Mouse (Mus musculus): ENCODE measurements around the gene Lrrc36.

- TF ChIP-seq CTCF (IDR thresholded peaks at IDR 0.05; ENCODE audit: extremely low read depth, insufficient read depth, insufficient read length, insufficient replicate concordance) (no peak), POLR2A (IDR thresholded peaks at IDR 0.05; ENCODE audit: low read depth, low read length) (no peak)
Measured at GRCm38 (mm10) chr8:105504617-105505016, 91.2 kb downstream of the Lrrc36 start.

All from spleen, adult 2 months (tissue).